ENCODE assay signal across 20 mouse cellular contexts in the genomic region with DNA sequence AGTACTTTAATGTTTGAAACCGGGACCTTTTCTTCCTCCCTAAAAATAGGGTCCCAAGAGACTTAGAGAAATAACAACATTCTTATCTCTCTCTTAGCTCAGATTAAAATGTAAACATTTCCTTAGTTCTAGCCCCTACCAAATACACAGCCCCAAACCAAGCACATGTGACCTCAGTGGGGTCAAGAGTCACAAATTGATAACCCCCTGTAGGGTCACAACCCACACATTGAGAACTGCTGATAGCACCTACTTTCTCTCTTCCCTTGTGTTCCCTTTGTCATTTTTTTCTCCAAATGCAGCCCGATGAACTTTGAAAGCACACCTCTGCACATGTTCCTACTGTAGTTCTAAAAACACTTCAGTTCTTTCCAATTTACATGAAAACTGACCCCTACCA. TPM values are rescaled to one million over a fixed set of nuclear protein-coding genes. Genes with fewer than 3 reads are reported as not detected.
"Had no signal": no experiment of that assay in that cellular context is flagged by ENCODE, and none has a peak within 500 bp of the region (broad histone marks: within the 10 kb centered on the region; RNA-seq: fewer than 3 reads in every experiment).

No protein-coding gene starts in this region.

- H3K9ac ChIP-seq: limb, embryonic 12.5 days; limb, embryonic 15.5 days; lung, embryonic 14.5 days; midbrain, embryonic 12.5 days; midbrain, embryonic 15.5 days; neural tube, embryonic 13.5 days had no signal

- H3K4me2 ChIP-seq: limb, embryonic 12.5 days; limb, embryonic 15.5 days; lung, embryonic 14.5 days; midbrain, embryonic 12.5 days; midbrain, embryonic 15.5 days; neural tube, embryonic 13.5 days had no signal

- H3K36me3 ChIP-seq: limb, embryonic 12.5 days; limb, embryonic 15.5 days; midbrain, embryonic 12.5 days; midbrain, embryonic 15.5 days; neural tube, embryonic 13.5 days had no signal

- H3K4me1 ChIP-seq: limb, embryonic 12.5 days; limb, embryonic 15.5 days; midbrain, embryonic 12.5 days; midbrain, embryonic 15.5 days; neural tube, embryonic 13.5 days had no signal

- DNase-seq: kidney, adult 2 months; kidney, postnatal 14 days; kidney, postnatal 4 days; left cerebral cortex, postnatal 4 days; lung, embryonic 14.5 days; thymus, postnatal 25 days had no signal

- ATAC-seq: intestine, postnatal 0 days; lung, postnatal 0 days; midbrain, embryonic 15.5 days had no signal

- H3K27ac ChIP-seq: limb, embryonic 12.5 days; limb, embryonic 15.5 days; macrophage; midbrain, embryonic 12.5 days; midbrain, embryonic 15.5 days; neural tube, embryonic 13.5 days had no signal

- H3K4me3 ChIP-seq: limb, embryonic 12.5 days; limb, embryonic 15.5 days; midbrain, embryonic 12.5 days; midbrain, embryonic 15.5 days; neural tube, embryonic 13.5 days had no signal

- H3K9me3 ChIP-seq: limb, embryonic 15.5 days; midbrain, embryonic 12.5 days; midbrain, embryonic 15.5 days had no signal

- H3K27me3 ChIP-seq: limb, embryonic 12.5 days; limb, embryonic 15.5 days; midbrain, embryonic 12.5 days; midbrain, embryonic 15.5 days; neural tube, embryonic 13.5 days had no signal

RNA-seq across cellular contexts. Expression of a gene that starts 19.4 kb away (rescaled TPM):
- polyA plus RNA-seq: intestine, embryonic 14.5 days; intestine, postnatal 0 days; kidney, adult 2 months; kidney, embryonic 16.5 days; limb, embryonic 12.5 days; limb, embryonic 15.5 days; liver, embryonic 16.5 days; lung, embryonic 14.5 days; lung, postnatal 0 days; macrophage; midbrain, embryonic 12.5 days; midbrain, embryonic 15.5 days; neural tube, embryonic 13.5 days; small intestine, adult 2 months; spleen, adult 2 months; thymus, postnatal 0 days had no signal

RNA-seq across cellular contexts. Expression of a gene that starts 33.5 kb away (rescaled TPM):
- polyA plus RNA-seq: intestine, embryonic 14.5 days; intestine, postnatal 0 days; kidney, adult 2 months; kidney, embryonic 16.5 days; liver, embryonic 16.5 days; lung, embryonic 14.5 days; lung, postnatal 0 days; macrophage; midbrain, embryonic 12.5 days; midbrain, embryonic 15.5 days; neural tube, embryonic 13.5 days; small intestine, adult 2 months; spleen, adult 2 months had no signal
